Mouse (Mus musculus) lung, adult 18-20 months (tissue): ENCODE measurements around the gene Col11a2.
A peak's percentile ranks its signal among the peaks of the same experiment; 100 is the strongest.

ENCODE experiments used
- DNase-seq, 2 experiments: peaks; one replicate each; pipeline ENCODE4 v3.0.0; 2022; ENCODE audit warnings: mixed read lengths in 2 of 2

The Col11a2 gene

GRCm38 (mm10) chr17:34026917-34027655 lies 12.2 kb upstream of the Col11a2 start:
- DNase-seq: peak in 1 of 2 experiments; percentile 62

GRCm38 (mm10) chr17:34027656-34028223 lies 11.5 kb upstream of the Col11a2 start, which contains the start of gene H2-Ke6:
Gene H2-Ke6, minus strand, starts transcription at chr17:34028060.
- peak; percentile 93 to 96 for DNase-seq

- no peak for DNase-seq
Observed at GRCm38 (mm10) chr17:34028501-34029149, 10.6 kb upstream of the Col11a2 start.

GRCm38 (mm10) chr17:34029150-34029889 lies 9.9 kb upstream of the Col11a2 start:
- no peak for DNase-seq

- no peak for DNase-seq
Observed at GRCm38 (mm10) chr17:34029890-34030595, 9.2 kb upstream of the Col11a2 start.

GRCm38 (mm10) chr17:34030861-34031326 lies 8.3 kb upstream of the Col11a2 start:
- DNase-seq: peak in 1 of 2 experiments; percentile 42

GRCm38 (mm10) chr17:34031465-34032173 lies 7.6 kb upstream of the Col11a2 start, which contains the start of the genes Slc39a7 and Rxrb:
Gene Slc39a7, minus strand, starts transcription at chr17:34031682.
Gene Rxrb, plus strand, starts transcription at chr17:34031812.
- peak; percentile 97 to 98 for DNase-seq

- DNase-seq: peak in 1 of 2 experiments; percentile 71
Observed at GRCm38 (mm10) chr17:34032174-34032632, 7.0 kb upstream of the Col11a2 start.

GRCm38 (mm10) chr17:34032806-34033205 lies 6.4 kb upstream of the Col11a2 start:
- DNase-seq: no peak

GRCm38 (mm10) chr17:34033441-34033840 lies 5.8 kb upstream of the Col11a2 start:
- no peak for DNase-seq

GRCm38 (mm10) chr17:34034064-34034463 lies 5.2 kb upstream of the Col11a2 start:
- peak; percentile 58 to 64 for DNase-seq

GRCm38 (mm10) chr17:34035517-34035916 lies 3.7 kb upstream of the Col11a2 start:
- no peak for DNase-seq

- no peak for DNase-seq
Observed at GRCm38 (mm10) chr17:34036647-34037046, 2.6 kb upstream of the Col11a2 start.

GRCm38 (mm10) chr17:34037241-34037640 lies 2.0 kb upstream of the Col11a2 start:
- no peak for DNase-seq

- no peak for DNase-seq
Observed at GRCm38 (mm10) chr17:34038440-34038839, 797 bp upstream of the Col11a2 start.

- no peak for DNase-seq
Observed at GRCm38 (mm10) chr17:34039562-34040450, 569 bp downstream of the Col11a2 start.

- no peak for DNase-seq
Observed at GRCm38 (mm10) chr17:34045941-34046340, 6.7 kb downstream of the Col11a2 start.

- DNase-seq: no peak
Observed at GRCm38 (mm10) chr17:34047404-34048050, 8.3 kb downstream of the Col11a2 start.

- DNase-seq: no peak
Observed at GRCm38 (mm10) chr17:34057224-34057623, 18.0 kb downstream of the Col11a2 start.

- peak in 1 of 2 experiments; percentile 14 for DNase-seq
Observed at GRCm38 (mm10) chr17:34068864-34069263, 29.6 kb downstream of the Col11a2 start.
